Mouse (Mus musculus) Patski (cell line): ENCODE results near the gene Myom1. TPM values are rescaled to one million over a fixed set of nuclear protein-coding genes. Genes with fewer than 3 reads are reported as not detected.

Experiments
- ATAC-seq: fragments of 100-300 bp; one replicate; pipeline ENCODE4 v1.8.0; 2021
- CTCF ChIA-PET: fragments of 350-600 bp; sonication (Branson Sonifier 250); formaldehyde crosslinking; loops from one replicate; lab custom pipeline; 2022; ENCODE audit warnings: inconsistent platforms; lab: Charles Lee
- POLR2A ChIA-PET: fragments of 350-600 bp; sonication (Branson Sonifier 250); formaldehyde crosslinking; loops from one replicate; lab custom pipeline; 2022; ENCODE audit warnings: antibody characterized with exemption, inconsistent platforms; lab: Charles Lee
- DNase-seq: peaks from one replicate; pipeline ENCODE4 v3.0.0-alpha.2; 2011; ENCODE audit warnings: low read depth, low spot score
- H3K27me3 ChIP-seq: fragments of 371-371 bp; one replicate; pipeline ENCODE4 v1.5.1; 2021
- CTCF ChIP-seq: fragments of 100-300 bp; IDR thresholded peaks from one replicate; pipeline ENCODE4 v1.5.1; 2021
- in situ Hi-C: fragments of 300-500 bp; cut with MboI; formaldehyde crosslinking; loops from 3 replicates; pipeline ENCODE4 v1.11.1; 2018; ENCODE audit warnings: low pct_unique_long_range_greater_than_20kb, mixed read lengths
- polyA plus RNA-seq: library from polyadenylated mRNA; unstranded; gene quantifications from one replicate; pipeline ENCODE4 v1.2.3, GENCODE M21; 2021

Gene Myom1
- polyA plus RNA-seq, 1 experiment from 2014 or later = 2.8 TPM

- TF ChIP-seq CTCF = peak; percentile 72
- CTCF ChIA-PET = interaction anchor here (1.8 kb wide), 1 partner anchor 252 kb away, joined by 5 read pairs; no protein-coding TSS in a partner anchor
- in situ Hi-C loops = loop anchor here (10.0 kb wide), 1 partner anchor 453 kb away; no protein-coding TSS in a partner anchor
- H3K27me3 ChIP-seq = no peaks in the 10 kb centered on the region
- ATAC-seq (no peak), DNase-seq (no peak)
- POLR2A ChIA-PET = no interaction called here
Measured at GRCm38 (mm10) chr17:70977799-70978198, 24.6 kb upstream of the Myom1 start.

- CTCF ChIA-PET = interaction anchor here (0.7 to 1.8 kb wide), 3 partner anchors 34 to 251 kb away, joined by 3 to 5 read pairs (median 3); no protein-coding TSS in a partner anchor
- peak; percentile 55 for TF ChIP-seq CTCF
- in situ Hi-C loops = loop anchor here (10.0 kb wide), 1 partner anchor 455 kb away; no protein-coding TSS in a partner anchor
- H3K27me3 ChIP-seq = no peaks in the 10 kb centered on the region
- no peak for ATAC-seq
- DNase-seq = no peak
- POLR2A ChIA-PET = interaction anchor here (0.9 kb wide), 1 partner anchor 228 kb away, joined by 3 read pairs; no protein-coding TSS in a partner anchor
Measured at GRCm38 (mm10) chr17:70979345-70980223, 22.8 kb upstream of the Myom1 start.

GRCm38 (mm10) chr17:70985501-70986354, 16.7 kb upstream of the Myom1 start:
- in situ Hi-C loops = loop anchor here (5.0 kb wide), 1 partner anchor 202 kb away; no protein-coding TSS in a partner anchor
- POLR2A ChIA-PET = interaction anchor here (0.7 kb wide), 1 partner anchor 95 kb away, joined by 3 read pairs; no protein-coding TSS in a partner anchor
- no peaks in the 10 kb centered on the region for H3K27me3 ChIP-seq
- ATAC-seq (no peak), DNase-seq (no peak)
- CTCF ChIA-PET = no interaction called here
- no peak for TF ChIP-seq CTCF

GRCm38 (mm10) chr17:70986355-70986740, 16.1 kb upstream of the Myom1 start:
- no peaks in the 10 kb centered on the region for H3K27me3 ChIP-seq
- CTCF ChIA-PET = no interaction called here
- no peak for TF ChIP-seq CTCF
- in situ Hi-C loops = loop anchor here (5.0 kb wide), 1 partner anchor 201 kb away; no protein-coding TSS in a partner anchor
- no peak for DNase-seq
- no peak for ATAC-seq
- POLR2A ChIA-PET = interaction anchor here (0.7 kb wide), 1 partner anchor 94 kb away, joined by 3 read pairs; no protein-coding TSS in a partner anchor

- no peaks in the 10 kb centered on the region for H3K27me3 ChIP-seq
- no peak for TF ChIP-seq CTCF
- in situ Hi-C loops = loop anchor here (5.0 kb wide), 1 partner anchor 200 kb away; no protein-coding TSS in a partner anchor
- no peak for DNase-seq
- ChIA-PET POLR2A (interaction anchor here (0.7 kb wide), 1 partner anchor 14 kb away, joined by 3 read pairs; no protein-coding TSS in a partner anchor), CTCF (no interaction called here)
- ATAC-seq = no peak
Measured at GRCm38 (mm10) chr17:70986831-70987660, 15.4 kb upstream of the Myom1 start.

- POLR2A ChIA-PET = no interaction called here
- no peak for ATAC-seq
- no peaks in the 10 kb centered on the region for H3K27me3 ChIP-seq
- no peak for TF ChIP-seq CTCF
- no peak for DNase-seq
- in situ Hi-C loops = loop anchor here (5.0 kb wide), 1 partner anchor 199 kb away; no protein-coding TSS in a partner anchor
- CTCF ChIA-PET = no interaction called here
Measured at GRCm38 (mm10) chr17:70988337-70988767, 14.1 kb upstream of the Myom1 start.

GRCm38 (mm10) chr17:70989430-70989829, 13.0 kb upstream of the Myom1 start:
- in situ Hi-C loops = loop anchor here (5.0 kb wide), 1 partner anchor 198 kb away; no protein-coding TSS in a partner anchor
- DNase-seq (no peak), ATAC-seq (no peak)
- ChIA-PET POLR2A (interaction anchor here (1.2 to 1.8 kb wide), 4 partner anchors 8 to 51 kb away, joined by 3 to 13 read pairs (median 5); partner anchors contain the start of genes Myl12a and Myom1), CTCF (interaction anchor here (1.2 to 2.6 kb wide), 2 partner anchors 11 to 137 kb away, joined by 3 to 8 read pairs; no protein-coding TSS in a partner anchor)
- no peak for TF ChIP-seq CTCF
- no peaks in the 10 kb centered on the region for H3K27me3 ChIP-seq

- H3K27me3 ChIP-seq = no peaks in the 10 kb centered on the region
- in situ Hi-C loops = loop anchor here (5.0 kb wide), 1 partner anchor 197 kb away; no protein-coding TSS in a partner anchor
- ChIA-PET CTCF (interaction anchor here (1.2 to 2.6 kb wide), 2 partner anchors 10 to 137 kb away, joined by 3 to 8 read pairs; no protein-coding TSS in a partner anchor), POLR2A (interaction anchor here (1.2 to 1.8 kb wide), 4 partner anchors 8 to 51 kb away, joined by 3 to 13 read pairs (median 5); partner anchors contain the start of genes Myl12a and Myom1)
- TF ChIP-seq CTCF = no peak
- ATAC-seq = peak; percentile 6
- no peak for DNase-seq
Measured at GRCm38 (mm10) chr17:70989991-70990390, 12.4 kb upstream of the Myom1 start.
